ENCODE assay signal across 8 mouse cellular contexts in genomic region chr3:37203984-37204428, GRCm38 (mm10). TPM values are rescaled to one million over a fixed set of nuclear protein-coding genes. Genes with fewer than 3 reads are reported as not detected.
A peak's percentile ranks its signal among the peaks of the same experiment; 100 is the strongest.
DNase-seq lines count a peak whose midpoint lies in the region; ATAC-seq lines count a peak whose summit lies in the region.

No protein-coding gene starts in this region.

- ATAC-seq in forebrain, embryonic 14.5 days = peak; percentile 88
- ATAC-seq in neural tube, embryonic 15.5 days (ENCODE audit: low FRiP score) = peak; percentile 88

- no peaks in the 10 kb centered on the region for H3K27me3 ChIP-seq in forebrain, embryonic 14.5 days (replicated peaks; ENCODE audit: control insufficient read depth, insufficient read depth, low read length)
- H3K27me3 ChIP-seq in neural tube, embryonic 15.5 days (replicated peaks) = peaks cover 4% of the 10 kb centered on the region; the same call in 1 of the 2 replicates

- H3K4me1 ChIP-seq in forebrain, embryonic 14.5 days (ENCODE audit: control insufficient read depth, insufficient read depth, low read length) = no peaks in the 10 kb centered on the region
- peaks cover 19% of the 10 kb centered on the region; the same call in 1 of the 2 replicates for H3K4me1 ChIP-seq in neural tube, embryonic 15.5 days

- peak overlapping the region; percentile 33 for H3K4me3 ChIP-seq in forebrain, embryonic 14.5 days (ENCODE audit: low read depth, low read length)
- peak overlapping the region; percentile 45 for H3K4me3 ChIP-seq in neural tube, embryonic 15.5 days (replicated peaks)

- intact Hi-C loops in heart, postnatal 14 days (cut with DNase I) = loop anchor here (1.0 to 10.0 kb wide), 3 partner anchors 131 to 339 kb away; partner anchors contain the start of gene 4932438A13Rik

- H3K4me2 ChIP-seq in forebrain, embryonic 14.5 days (ENCODE audit: low read length) = peak overlapping the region; percentile 61
- H3K4me2 ChIP-seq in neural tube, embryonic 15.5 days = peak overlapping the region; percentile 82

- peak; percentile 77 for DNase-seq in ES-CJ7 (ENCODE audit: low read depth, low spot score)
- DNase-seq in cerebellum, adult 11 months = peak; percentile 38
- peak; percentile 91 for DNase-seq in forebrain, embryonic 14.5 days (ENCODE audit: low spot score)
- DNase-seq in heart, postnatal 14 days = peak; percentile 75 to 88
- peak; percentile 87 for DNase-seq in layer of hippocampus, adult 11-12 months (ENCODE audit: low spot score)
- peak; percentile 73 to 83 for DNase-seq in lung, adult 18-20 months
- DNase-seq in testis, postnatal 14 days (ENCODE audit: low spot score) = peak; percentile 56

- 1% methylated on average over 11 of the region's 11 CpGs for WGBS in forebrain, embryonic 14.5 days
- WGBS in neural tube, embryonic 15.5 days = 2% methylated on average over 11 of the region's 11 CpGs

- H3K27ac ChIP-seq in forebrain, embryonic 14.5 days (ENCODE audit: low read depth, low read length) = no peak overlapping the region
- no peak overlapping the region for H3K27ac ChIP-seq in neural tube, embryonic 15.5 days (replicated peaks)

- H3K36me3 ChIP-seq in forebrain, embryonic 14.5 days (ENCODE audit: control insufficient read depth, insufficient read depth, low read length) = no peaks in the 10 kb centered on the region
- no peaks in the 10 kb centered on the region for H3K36me3 ChIP-seq in neural tube, embryonic 15.5 days

- peak overlapping the region; percentile 56 for H3K9ac ChIP-seq in forebrain, embryonic 14.5 days (ENCODE audit: low read length)
- peak overlapping the region; percentile 40; the same call in 1 of the 2 replicates for H3K9ac ChIP-seq in neural tube, embryonic 15.5 days (replicated peaks)

- H3K9me3 ChIP-seq in forebrain, embryonic 14.5 days (replicated peaks; ENCODE audit: control insufficient read depth, low read length) = no peaks in the 10 kb centered on the region
- no peaks in the 10 kb centered on the region for H3K9me3 ChIP-seq in neural tube, embryonic 15.5 days (replicated peaks)

RNA-seq across cellular contexts. Expression of gene Il21, which starts 28.4 kb away (rescaled TPM):
- not detected in 2 replicates for polyA plus RNA-seq in forebrain, embryonic 14.5 days (2014; fragmentation: Nextera tagmentation; extraction: Ambion mirVana)
- not detected for total RNA-seq in heart, postnatal 14 days (2021)
- not detected in 2 replicates for polyA plus RNA-seq in neural tube, embryonic 15.5 days (2015; fragmentation: Nextera tagmentation; extraction: Ambion mirVana)

Comparison
In these comparisons a context has a peak if more than half of its experiments do, and no peak if none do; other contexts are left out.
1. DNase-seq: peak in every context shown above with its lines; median percentile 91 in forebrain, embryonic 14.5 days; 87 in layer of hippocampus, adult 11-12 months; 82 in heart, postnatal 14 days; 78 in lung, adult 18-20 months; 77 in ES-CJ7; 56 in testis, postnatal 14 days; 38 in cerebellum, adult 11 months.